Mouse (Mus musculus) right cerebral cortex, postnatal 10 days (tissue): ENCODE measurements at regions not wholly inside any gene's neighbourhood (a gene's known extent, or its start where the extent isn't known, plus 50 kb on each side); places are given as distances from the start of the nearest gene placed in this dataset.
A peak's percentile ranks its signal among the peaks of the same experiment; 100 is the strongest.
"Not testable (repeated sequence)": the region's sequence is repeated elsewhere in the genome, so short reads cannot be mapped to it uniquely, and the experiment has no call there.

ENCODE experiments used
- DNase-seq, 2 experiments: peaks; one replicate each; pipeline ENCODE4 v3.0.0; 2021; ENCODE audit warnings: low spot score in 2 of 2

DNA sequence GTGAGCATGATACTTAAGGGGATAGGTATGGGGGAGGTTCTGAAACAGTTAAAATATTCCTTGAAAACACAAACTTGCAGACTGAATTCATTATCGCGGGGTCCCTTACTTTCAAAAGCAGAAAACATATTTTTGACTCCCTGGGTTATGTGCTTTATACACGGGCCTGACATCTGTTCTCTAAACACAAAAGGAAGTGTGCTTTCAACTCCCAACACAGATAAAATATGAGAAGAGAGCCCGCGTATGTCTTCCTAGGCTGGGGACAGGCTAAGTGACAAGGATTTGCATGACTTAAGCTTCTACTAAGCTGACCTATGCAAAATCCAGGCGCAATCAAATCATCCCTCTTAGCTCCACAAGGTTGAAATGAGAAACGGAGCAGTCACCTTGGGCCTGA is 65.5 kb upstream of the Jarid2 start:
- no peak for DNase-seq

DNA sequence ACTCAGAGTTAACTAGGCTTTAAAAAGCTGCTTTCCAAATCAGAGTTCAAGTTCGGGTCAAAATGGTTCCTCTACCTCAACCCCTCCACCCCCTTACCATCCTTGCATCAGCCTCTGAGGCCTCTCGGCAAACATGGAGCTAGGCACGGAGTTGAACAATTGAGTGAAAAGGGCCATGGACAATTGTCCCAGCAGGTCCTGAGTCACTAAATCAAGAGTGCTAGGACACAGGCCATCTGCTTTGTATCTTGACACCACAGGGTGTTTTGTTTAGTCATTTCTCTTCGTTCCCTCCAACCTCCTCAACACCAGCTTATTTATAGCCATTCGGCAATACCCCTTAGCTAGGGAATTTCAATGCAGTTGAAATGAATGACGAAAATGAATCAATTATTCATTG is 59.5 kb upstream of the Jarid2 start:
- DNase-seq = no peak

GRCm38 (mm10) chr13:44673337-44673966 is 55.8 kb upstream of the Jarid2 start:
- DNase-seq = peak; percentile 28 to 29

DNA sequence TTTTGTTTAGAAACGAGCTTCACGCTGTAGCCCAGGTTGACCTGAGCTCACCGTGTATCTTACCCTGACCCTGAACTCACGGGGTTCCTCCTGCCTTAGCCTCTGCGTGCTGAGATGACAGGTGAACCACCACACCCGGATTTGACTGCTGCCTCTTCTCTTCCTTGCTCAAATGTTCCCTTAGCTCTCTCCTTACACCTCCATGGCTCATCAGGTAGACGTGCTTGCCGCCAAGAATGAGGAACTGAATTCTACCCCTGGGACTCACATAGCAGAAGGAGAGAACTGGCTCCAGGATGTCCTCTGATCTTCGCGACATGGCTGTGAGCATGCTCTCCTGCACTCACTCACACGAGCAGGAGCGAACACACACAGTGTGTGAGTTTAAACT is 55.3 kb upstream of the Jarid2 start:
- DNase-seq = no peak

DNA sequence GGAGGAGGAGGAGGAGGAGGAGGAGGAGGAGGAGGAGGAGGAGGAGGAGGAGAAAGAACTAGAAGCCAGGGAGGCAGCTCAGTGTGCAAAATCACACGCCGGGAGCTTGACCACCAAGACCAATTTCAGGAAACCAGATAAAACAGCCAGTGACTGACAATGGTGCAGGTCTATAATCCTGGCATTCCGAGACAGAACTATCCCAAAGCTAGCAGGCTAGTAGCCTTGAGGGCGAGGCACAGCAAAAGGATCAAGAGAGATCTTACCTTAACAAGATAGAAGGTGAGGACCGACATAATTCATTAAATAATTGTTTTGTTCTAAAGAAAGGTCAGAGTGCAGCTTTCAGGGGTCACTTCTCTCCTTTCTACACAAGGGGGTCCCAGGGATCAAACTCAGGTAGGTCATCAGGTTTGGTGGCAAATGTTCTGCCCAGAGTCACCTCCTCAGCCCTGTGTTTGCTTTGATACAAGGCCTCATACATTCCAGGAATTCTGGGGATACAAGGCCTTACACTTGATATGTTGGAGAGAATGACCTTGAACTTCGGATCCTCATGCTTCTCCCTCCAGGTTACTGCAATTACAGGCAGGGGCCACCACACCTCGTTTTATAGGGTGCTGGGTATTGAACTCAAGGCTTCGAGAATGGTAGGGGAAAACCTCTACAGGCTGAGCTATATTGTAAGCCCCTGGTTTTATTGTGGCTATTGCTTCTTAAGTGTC is 54.2 kb upstream of the Jarid2 start:
- no peak for DNase-seq

- no peak for DNase-seq
These were observed 53.2 kb upstream of the Jarid2 start for GRCm38 (mm10) chr13:44676041-44676440.

- no peak for DNase-seq
These were observed 51.2 kb upstream of the Jarid2 start for GRCm38 (mm10) chr13:44678121-44678520.

- not testable (repeated sequence) for DNase-seq
These were observed 49.8 kb upstream of the Jarid2 start for GRCm38 (mm10) chr13:44679457-44679856.
